Mouse (Mus musculus): Measurements from ENCODE around the gene Fblim1. TPM values are rescaled to one million over a fixed set of nuclear protein-coding genes. Genes with fewer than 3 reads are reported as not detected.

The Fblim1 gene
- total RNA-seq (2023) = not detected

GRCm38 (mm10) chr4:141605861-141606260, at the start of gene Fblim1:
Gene Fblim1 (minus strand): TSS chr4:141606096.

GRCm38 (mm10) chr4:141623666-141624065, 17.8 kb upstream of the Fblim1 start, which contains the start of gene Slc25a34:
Gene Slc25a34 (minus strand): TSS chr4:141623821.

GRCm38 (mm10) chr4:141618565-141619243, 12.8 kb upstream of the Fblim1 start, which contains the start of gene Tmem82:
Gene Tmem82 (minus strand): TSS chr4:141618633.

GRCm38 (mm10) chr4:141538408-141539212, 67.3 kb downstream of the Fblim1 start, which contains the start of gene Spen:
Gene Spen (minus strand): TSS chr4:141538597.

Other genes with a start within 250 kb of the Fblim1 start
- not detected for gene Fam131c, start 237.9 kb downstream of the Fblim1 start, total RNA-seq (2023)
- gene Clcnka, start 207.4 kb downstream of the Fblim1 start, total RNA-seq (2023) = not detected
- gene Clcnkb, start 190.1 kb downstream of the Fblim1 start, total RNA-seq (2023) = not detected
- gene Hspb7, start 185.3 kb downstream of the Fblim1 start, total RNA-seq (2023) = not detected
- not detected for gene Srarp, start 170.0 kb downstream of the Fblim1 start, total RNA-seq (2023)
- 10 to 100 TPM; 32.7 to 38.5 TPM for gene Zbtb17, start 161.4 kb downstream of the Fblim1 start, total RNA-seq (2023)
- 10 to 100 TPM; 65.3 to 77.7 TPM for gene Spen, start 67.5 kb downstream of the Fblim1 start, total RNA-seq (2023)
- gene Tmem82, start 12.5 kb upstream of the Fblim1 start, total RNA-seq (2023) = under 1 TPM; 0.24 to 0.44 TPM
- not detected for gene Slc25a34, start 17.7 kb upstream of the Fblim1 start, total RNA-seq (2023)
- gene Plekhm2, start 58.8 kb upstream of the Fblim1 start, total RNA-seq (2023) = 10 to 100 TPM; 29.4 to 42.0 TPM
- 1 to 10 TPM in 1 of 2 experiments, under 1 TPM in 1; 0.95 to 4.5 TPM for gene Rsc1a1, start 79.5 kb upstream of the Fblim1 start, total RNA-seq (2023)
- 10 to 100 TPM; 40.4 to 41.3 TPM for gene Ddi2, start 117.3 kb upstream of the Fblim1 start, total RNA-seq (2023)
- gene Agmat, start 140.6 kb upstream of the Fblim1 start, total RNA-seq (2023) = not detected
- gene Dnajc16, start 184.8 kb upstream of the Fblim1 start, total RNA-seq (2023) = 10 to 100 TPM; 12.2 to 12.7 TPM
- 10 to 100 TPM; 12.4 to 12.9 TPM for gene Casp9, start 187.5 kb upstream of the Fblim1 start, total RNA-seq (2023)
- not detected for gene Cela2a, start 220.1 kb upstream of the Fblim1 start, total RNA-seq (2023)
- gene Ctrc, start 240.3 kb upstream of the Fblim1 start, total RNA-seq (2023) = not detected